Comparison of ENCODE assay signal across 33 mouse cellular contexts in genomic region chr16:65127846-65128245, GRCm38 (mm10). TPM values are rescaled to one million over a fixed set of nuclear protein-coding genes. Genes with fewer than 3 reads are reported as not detected.
DNase-seq lines count a peak whose midpoint lies in the region; ATAC-seq lines count a peak whose summit lies in the region.
"Had no signal": no experiment of that assay in that cellular context is flagged by ENCODE, and none has a peak within 500 bp of the region (broad histone marks: within the 10 kb centered on the region; RNA-seq: fewer than 3 reads in every experiment).

No protein-coding gene starts in this region.

- no peaks in the 10 kb centered on the region for H3K4me1 ChIP-seq in neural tube, embryonic 15.5 days
- H3K4me1 ChIP-seq: embryonic facial prominence, embryonic 10.5 days; embryonic facial prominence, embryonic 13.5 days; forebrain, embryonic 12.5 days; forebrain, embryonic 15.5 days; heart, embryonic 12.5 days; heart, embryonic 15.5 days; hindbrain, embryonic 12.5 days; hindbrain, embryonic 15.5 days had no signal

- no peak overlapping the region for H3K4me3 ChIP-seq in neural tube, embryonic 15.5 days (replicated peaks)
- H3K4me3 ChIP-seq: embryonic facial prominence, embryonic 10.5 days; embryonic facial prominence, embryonic 13.5 days; erythroblast, embryonic 14.5 days; forebrain, embryonic 12.5 days; forebrain, embryonic 15.5 days; heart, adult 2 months; heart, embryonic 12.5 days; heart, embryonic 15.5 days; hindbrain, embryonic 12.5 days; hindbrain, embryonic 15.5 days had no signal

- no peaks in the 10 kb centered on the region for H3K9me3 ChIP-seq in neural tube, embryonic 15.5 days (replicated peaks)
- H3K9me3 ChIP-seq: embryonic facial prominence, embryonic 10.5 days; embryonic facial prominence, embryonic 13.5 days; forebrain, embryonic 12.5 days; forebrain, embryonic 15.5 days; G1E; heart, embryonic 12.5 days; heart, embryonic 15.5 days; hindbrain, embryonic 12.5 days; hindbrain, embryonic 15.5 days had no signal

- peak; percentile 2 for DNase-seq in heart, adult 8-10 months (ENCODE audit: low spot score)
- no peak for DNase-seq in heart, adult 9 months (ENCODE audit: low spot score in 2 of 2)
- no peak for DNase-seq in layer of hippocampus, adult 8-10 months (ENCODE audit: low spot score in 2 of 2)
- no peak for DNase-seq in kidney, adult 8-10 months
- DNase-seq in Muller cell, postnatal 12 days (ENCODE audit: inconsistent ontology term) = no peak
- DNase-seq: adrenal gland, adult 8-10 months; adrenal gland, postnatal 25 days; B cell, adult 2 months; cerebellum, adult 11-12 months; cerebellum, adult 8-10 months; cerebellum, postnatal 14 days; gastrocnemius, postnatal 25 days; heart, adult 2 months; heart, postnatal 14 days; heart, postnatal 4 days had no signal

- H3K27ac ChIP-seq in neural tube, embryonic 15.5 days (replicated peaks) = no peak overlapping the region
- H3K27ac ChIP-seq: embryonic facial prominence, embryonic 10.5 days; embryonic facial prominence, embryonic 13.5 days; forebrain, embryonic 12.5 days; forebrain, embryonic 15.5 days; heart, adult 2 months; heart, embryonic 15.5 days; hindbrain, embryonic 12.5 days; hindbrain, embryonic 15.5 days had no signal

- H3K9ac ChIP-seq in neural tube, embryonic 15.5 days (replicated peaks) = no peak overlapping the region
- H3K9ac ChIP-seq: embryonic facial prominence, embryonic 13.5 days; forebrain, embryonic 12.5 days; forebrain, embryonic 15.5 days; heart, embryonic 12.5 days; heart, embryonic 15.5 days; hindbrain, embryonic 12.5 days; hindbrain, embryonic 15.5 days had no signal

- 82% methylated on average over 3 of the region's 3 CpGs for WGBS in neural tube, embryonic 15.5 days

- peak; percentile 45 to 53; a peak in 1 of 4 replicates for ATAC-seq in hematopoietic stem cell, adult 5-6 weeks (replicated peaks in 1 of 2; ENCODE audit: insufficient read depth in 1 of 2, low FRiP score in 2 of 2, low TSS enrichment in 1 of 2, low read depth in 1 of 2, poor library complexity in 2 of 2, severe bottlenecking in 2 of 2)
- 0 out of 2 replicates have a peak, but pooled peaks have one; percentile 56 for ATAC-seq in monocyte, adult 5-6 weeks (replicated peaks; ENCODE audit: insufficient number of reproducible peaks, low FRiP score, low TSS enrichment, poor library complexity, severe bottlenecking)
- ATAC-seq in neural tube, embryonic 15.5 days (ENCODE audit: low FRiP score) = no peak
- ATAC-seq: activated CD4-positive, CD25-positive, alpha-beta regulatory T cell, adult 4 months; forebrain, embryonic 15.5 days had no signal

- H3K27me3 ChIP-seq in neural tube, embryonic 15.5 days (replicated peaks) = no peaks in the 10 kb centered on the region
- H3K27me3 ChIP-seq: CH12.LX; embryonic facial prominence, embryonic 13.5 days; forebrain, embryonic 12.5 days; forebrain, embryonic 15.5 days; heart, embryonic 12.5 days; heart, embryonic 15.5 days; hindbrain, embryonic 12.5 days; hindbrain, embryonic 15.5 days had no signal

- no peak overlapping the region for H3K4me2 ChIP-seq in neural tube, embryonic 15.5 days
- H3K4me2 ChIP-seq: embryonic facial prominence, embryonic 13.5 days; forebrain, embryonic 12.5 days; forebrain, embryonic 15.5 days; heart, embryonic 12.5 days; heart, embryonic 15.5 days; hindbrain, embryonic 12.5 days; hindbrain, embryonic 15.5 days had no signal

- no peaks in the 10 kb centered on the region for H3K36me3 ChIP-seq in neural tube, embryonic 15.5 days
- H3K36me3 ChIP-seq: embryonic facial prominence, embryonic 10.5 days; embryonic facial prominence, embryonic 13.5 days; forebrain, embryonic 12.5 days; forebrain, embryonic 15.5 days; G1E; heart, embryonic 12.5 days; heart, embryonic 15.5 days; hindbrain, embryonic 12.5 days; hindbrain, embryonic 15.5 days had no signal

RNA-seq across cellular contexts. Expression of gene Htr1f, which starts 22.2 kb away (rescaled TPM):
- total RNA-seq in heart, adult 8-10 months (2022) = not detected
- not detected in 2 replicates for total RNA-seq in hematopoietic stem cell, adult 5-6 weeks (2017)
- not detected in 3 replicates for total RNA-seq in monocyte, adult 5-6 weeks (2017)
- total RNA-seq in layer of hippocampus, adult 8-10 months (2022) = 1 to 10 TPM; 3.8 to 6.9 (median 4.2) TPM
- polyA plus RNA-seq in neural tube, embryonic 15.5 days (2015; fragmentation: Nextera tagmentation; extraction: Ambion mirVana) = 0.84 and 0.99 TPM in 2 replicates
- total RNA-seq: adrenal gland, adult 8-10 months; adrenal gland, postnatal 25 days; CH12.LX; G1E; gastrocnemius, adult 8-10 months; gastrocnemius, postnatal 25 days; heart, adult 2 months; heart, postnatal 14 days; heart, postnatal 4 days had no signal
- polyA plus RNA-seq: activated CD4-positive, CD25-positive, alpha-beta regulatory T cell, adult 4 months; erythroblast, embryonic 14.5 days; G1E; gonadal fat pad, adult 2 months; heart, adult 2 months; heart, embryonic 12.5 days; heart, embryonic 15.5 days; hindbrain, embryonic 12.5 days; intestine, embryonic 14.5 days had no signal
